Mouse (Mus musculus) colon, adult 2 months (tissue): ENCODE results near the gene Sept5. TPM values are rescaled to one million over a fixed set of nuclear protein-coding genes. Genes with fewer than 3 reads are reported as not detected.

Experiments
- polyA plus RNA-seq: library from polyadenylated mRNA; depleted of rRNA; stranded (reverse); fragments of >200 nt; gene quantifications from 2 replicates; pipeline ENCODE4 v1.2.3, GENCODE M21; 2012; rRNA removed

Sept5 gene
- 76.0 and 94.1 TPM in 2 replicates for polyA plus RNA-seq

DNA sequence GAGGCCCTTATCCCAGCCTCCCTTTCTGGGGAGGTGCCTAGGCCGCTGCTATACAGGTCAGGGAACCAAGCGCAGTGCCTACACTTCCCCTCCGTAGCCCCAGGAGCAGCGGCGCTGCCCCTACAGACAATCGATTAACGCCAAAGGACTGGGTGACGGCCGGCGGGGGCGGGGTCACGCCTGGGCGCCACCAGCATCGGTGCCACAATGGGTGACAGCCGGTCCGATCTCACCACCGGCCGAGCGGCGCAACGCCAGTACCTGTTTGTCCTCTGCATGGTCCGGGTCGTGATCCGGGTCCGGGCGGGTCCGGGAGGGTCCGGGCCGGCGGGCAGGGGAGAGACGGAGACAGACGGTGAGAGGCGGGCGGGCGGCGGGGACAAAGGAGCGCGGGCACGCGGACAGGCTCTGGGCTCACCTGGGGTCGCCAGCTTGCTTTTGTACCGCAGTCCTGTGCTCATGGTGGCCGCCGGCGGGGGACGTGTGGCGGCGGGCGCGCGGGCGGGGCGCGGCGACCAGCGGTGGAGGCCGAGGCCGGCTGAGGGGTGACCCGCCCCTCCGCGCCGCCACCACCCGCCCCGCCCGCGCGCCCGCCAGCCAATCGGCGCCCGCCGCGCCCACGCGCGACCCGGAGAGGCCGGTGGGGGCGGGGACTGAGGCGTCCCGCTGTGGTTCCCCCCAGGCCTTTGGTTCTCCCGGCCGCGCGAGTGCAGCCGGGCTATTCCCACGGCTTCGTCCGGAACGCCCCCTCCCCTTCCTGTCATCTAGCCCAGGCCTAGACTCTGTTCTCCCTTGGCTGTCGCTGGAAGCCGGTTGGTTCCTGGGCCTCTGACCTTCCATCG is at the start of gene Sept5:
Gene Sept5 (minus strand): TSS at position 565 of the 842 bp plus-strand sequence.

DNA sequence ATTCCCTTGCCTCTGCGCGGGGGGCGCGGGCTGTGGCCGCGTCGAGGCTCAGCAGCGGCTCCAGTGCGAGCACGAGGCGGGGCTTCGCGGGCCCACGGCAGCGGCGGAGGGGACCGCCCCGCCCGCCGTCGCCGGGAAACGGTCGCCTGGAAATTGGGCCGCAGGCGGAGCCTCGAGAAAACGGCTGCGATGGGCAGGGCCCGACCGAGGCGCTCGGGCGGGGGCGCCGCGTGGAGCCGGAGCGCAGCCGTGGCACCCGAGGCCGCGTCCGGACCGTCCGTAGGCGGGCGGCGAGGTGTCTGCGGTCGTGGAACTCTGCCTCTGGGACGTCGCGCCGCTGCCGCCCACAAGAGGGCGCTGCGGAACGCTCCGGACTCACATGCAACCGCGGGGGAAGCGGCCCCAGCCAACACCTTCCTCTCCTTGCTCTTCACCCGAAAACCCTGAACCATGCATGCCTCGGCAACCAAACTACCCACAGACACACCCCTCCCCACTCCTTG is 3.3 kb downstream of the Sept5 start, which contains the start of gene Gm49601:
Gene Gm49601 (minus strand): TSS at position 52 of the 503 bp plus-strand sequence.

DNA sequence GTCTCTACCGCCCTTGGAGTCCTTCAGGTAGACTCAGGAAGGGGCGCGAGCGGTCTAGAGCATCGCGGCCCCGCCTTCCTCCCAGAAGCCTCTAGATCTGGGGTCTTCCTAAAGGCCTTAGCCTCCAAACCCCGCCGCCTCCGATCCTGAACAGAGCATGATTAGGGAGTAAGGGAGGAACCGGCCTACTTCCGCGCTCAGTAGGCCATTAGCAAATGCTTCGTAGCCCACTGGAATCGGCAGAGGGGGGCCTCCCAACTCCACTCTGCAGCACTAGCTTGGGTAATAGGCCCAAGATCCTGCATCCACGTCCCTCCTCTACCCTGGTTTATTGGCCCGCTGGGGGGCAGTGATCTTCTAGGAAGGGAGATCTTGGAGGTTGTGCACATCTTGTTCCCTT is 7.7 kb downstream of the Sept5 start, which contains the start of gene Gp1bb:
Gene Gp1bb (minus strand): TSS at position 385 of the 400 bp plus-strand sequence.

DNA sequence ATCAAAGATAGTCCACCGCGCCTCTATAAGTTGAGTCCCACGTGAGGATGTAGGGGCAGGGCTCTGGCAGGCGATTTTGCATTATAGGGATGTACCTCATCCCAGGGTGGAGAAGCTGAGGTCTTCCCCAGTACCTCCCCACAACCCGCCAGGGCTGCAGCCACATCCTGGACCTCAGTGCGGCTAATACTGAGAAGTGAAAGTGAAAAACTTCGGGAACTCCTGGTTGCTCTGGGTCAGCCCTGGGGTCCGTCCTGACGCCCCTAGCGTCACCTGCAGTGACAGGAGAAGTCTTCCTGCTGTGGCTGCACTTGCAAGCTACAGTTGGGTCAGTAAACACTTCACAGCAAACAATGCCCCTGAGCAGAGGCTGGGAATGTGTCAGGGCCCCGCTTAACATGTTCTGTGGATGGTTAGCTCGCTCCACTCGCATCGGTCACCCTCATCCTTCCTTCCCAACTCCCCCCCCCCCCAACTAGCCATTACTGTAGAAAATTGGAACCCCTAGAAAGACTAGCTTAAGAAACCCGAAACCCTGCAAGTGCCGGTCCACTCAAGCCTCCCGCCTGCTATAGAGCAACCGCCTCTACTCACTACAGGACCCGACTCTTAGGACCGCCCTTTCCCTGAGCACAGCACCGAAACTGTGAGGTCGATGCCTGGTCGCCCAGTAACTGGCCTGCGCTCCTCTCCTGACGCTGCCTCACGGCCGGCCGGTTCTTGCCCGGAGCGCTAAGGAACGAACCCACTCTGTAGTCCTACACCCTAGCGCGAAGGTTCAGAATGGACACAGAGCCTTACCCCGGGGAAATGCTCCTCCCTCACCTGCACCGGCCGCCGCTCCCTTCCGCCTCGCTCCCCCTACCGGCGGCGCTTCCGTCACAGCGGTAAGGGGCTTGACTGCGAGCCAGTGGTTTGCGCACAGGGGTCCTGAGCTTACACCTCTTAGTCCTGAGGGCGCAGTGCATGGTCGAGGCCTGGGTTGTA is 39.7 kb downstream of the Sept5 start, which contains the start of gene Tbx1:
Gene Tbx1 (minus strand): TSS at position 868 of the 987 bp plus-strand sequence.

Other genes with a start within 250 kb of the Sept5 start
- 11.0 TPM in 2 replicates for gene Txnrd2, start 203.6 kb downstream of the Sept5 start, polyA plus RNA-seq
- gene Comt, start 203.1 kb downstream of the Sept5 start, polyA plus RNA-seq, result 153 and 165 TPM in 2 replicates
- gene Gnb1l, start 131.2 kb downstream of the Sept5 start, polyA plus RNA-seq, result 8.4 and 8.9 TPM in 2 replicates
- 6.4 and 6.5 TPM in 2 replicates for gene Rtl10, start 131.1 kb downstream of the Sept5 start, polyA plus RNA-seq
- gene Tbx1, start 39.3 kb downstream of the Sept5 start, polyA plus RNA-seq, result 3.3 and 4.7 TPM in 2 replicates
- gene Gp1bb, start 7.6 kb downstream of the Sept5 start, polyA plus RNA-seq, result 13.9 and 20.2 TPM in 2 replicates
- 46.3 and 58.6 TPM in 2 replicates for gene Gm49601, start 3.5 kb downstream of the Sept5 start, polyA plus RNA-seq
- gene Cldn5, start 146.9 kb upstream of the Sept5 start, polyA plus RNA-seq, result 24.4 and 29.2 TPM in 2 replicates
- gene Ufd1, start 181.8 kb upstream of the Sept5 start, polyA plus RNA-seq, result 16.3 and 17.4 TPM in 2 replicates
- 6.8 and 7.6 TPM in 2 replicates for gene Cdc45, start 182.0 kb upstream of the Sept5 start, polyA plus RNA-seq
- 63.7 and 70.5 TPM in 2 replicates for gene 2510002D24Rik, start 206.6 kb upstream of the Sept5 start, polyA plus RNA-seq
- 2.1 TPM in 1 of 2 replicates, not detected in the other for gene Gm28539, start 206.6 kb upstream of the Sept5 start, polyA plus RNA-seq
- 10.6 and 12.2 TPM in 2 replicates for gene Mrpl40, start 246.9 kb upstream of the Sept5 start, polyA plus RNA-seq
- 43.0 and 48.1 TPM in 2 replicates for gene Hira, start 247.1 kb upstream of the Sept5 start, polyA plus RNA-seq